Mouse (Mus musculus) telencephalon, adult 2 months (tissue): ENCODE results near the gene Atp2b1.
A peak's percentile ranks its signal among the peaks of the same experiment; 100 is the strongest.
"Not testable (repeated sequence)": the region's sequence is repeated elsewhere in the genome, so short reads cannot be mapped to it uniquely, and the experiment has no call there.

Experiments used
- DNase-seq: peaks from one replicate; pipeline ENCODE4 v3.0.0-alpha.2; 2011; ENCODE audit warnings: low read depth, low spot score

Gene Atp2b1

GRCm38 (mm10) chr10:98962092-98962491 lies 47.9 kb downstream of the Atp2b1 start:
- peak; percentile 75 for DNase-seq

- DNase-seq = no peak
Measured at GRCm38 (mm10) chr10:98966407-98967215, 52.4 kb downstream of the Atp2b1 start.

- DNase-seq = no peak
Measured at GRCm38 (mm10) chr10:98967240-98967891, 53.2 kb downstream of the Atp2b1 start.

- no peak for DNase-seq
Measured at GRCm38 (mm10) chr10:98970917-98971316, 56.7 kb downstream of the Atp2b1 start.

GRCm38 (mm10) chr10:98972359-98972758 lies 58.2 kb downstream of the Atp2b1 start:
- no peak for DNase-seq

- DNase-seq = no peak
Measured at GRCm38 (mm10) chr10:98972912-98973605, 58.9 kb downstream of the Atp2b1 start.

- DNase-seq = no peak
Measured at GRCm38 (mm10) chr10:98974645-98975044, 60.4 kb downstream of the Atp2b1 start.

- DNase-seq = no peak
Measured at GRCm38 (mm10) chr10:98975611-98976010, 61.4 kb downstream of the Atp2b1 start.

GRCm38 (mm10) chr10:98976877-98977494 lies 62.8 kb downstream of the Atp2b1 start:
- DNase-seq = no peak

GRCm38 (mm10) chr10:98978766-98979165 lies 64.6 kb downstream of the Atp2b1 start:
- no peak for DNase-seq

GRCm38 (mm10) chr10:98979296-98979695 lies 65.1 kb downstream of the Atp2b1 start:
- no peak for DNase-seq

GRCm38 (mm10) chr10:98979951-98980350 lies 65.7 kb downstream of the Atp2b1 start:
- DNase-seq = no peak

GRCm38 (mm10) chr10:98991964-98992363 lies 77.8 kb downstream of the Atp2b1 start:
- DNase-seq = no peak

- no peak for DNase-seq
Measured at GRCm38 (mm10) chr10:98993186-98993585, 79.0 kb downstream of the Atp2b1 start.

- not testable (repeated sequence) for DNase-seq
Measured at GRCm38 (mm10) chr10:98995016-98995747, 81.0 kb downstream of the Atp2b1 start.

- no peak for DNase-seq
Measured at GRCm38 (mm10) chr10:99004866-99005265, 90.7 kb downstream of the Atp2b1 start.

- DNase-seq = no peak
Measured at GRCm38 (mm10) chr10:99011084-99011483, 96.9 kb downstream of the Atp2b1 start.

- DNase-seq = no peak
Measured at GRCm38 (mm10) chr10:99012086-99012485, 97.9 kb downstream of the Atp2b1 start.

- DNase-seq = no peak
Measured at GRCm38 (mm10) chr10:99014737-99015136, 100.5 kb downstream of the Atp2b1 start.

- DNase-seq = no peak
Measured at GRCm38 (mm10) chr10:99016996-99017395, 102.8 kb downstream of the Atp2b1 start.

- no peak for DNase-seq
Measured at GRCm38 (mm10) chr10:99027462-99027861, 113.3 kb downstream of the Atp2b1 start.
